In the genomic region with DNA sequence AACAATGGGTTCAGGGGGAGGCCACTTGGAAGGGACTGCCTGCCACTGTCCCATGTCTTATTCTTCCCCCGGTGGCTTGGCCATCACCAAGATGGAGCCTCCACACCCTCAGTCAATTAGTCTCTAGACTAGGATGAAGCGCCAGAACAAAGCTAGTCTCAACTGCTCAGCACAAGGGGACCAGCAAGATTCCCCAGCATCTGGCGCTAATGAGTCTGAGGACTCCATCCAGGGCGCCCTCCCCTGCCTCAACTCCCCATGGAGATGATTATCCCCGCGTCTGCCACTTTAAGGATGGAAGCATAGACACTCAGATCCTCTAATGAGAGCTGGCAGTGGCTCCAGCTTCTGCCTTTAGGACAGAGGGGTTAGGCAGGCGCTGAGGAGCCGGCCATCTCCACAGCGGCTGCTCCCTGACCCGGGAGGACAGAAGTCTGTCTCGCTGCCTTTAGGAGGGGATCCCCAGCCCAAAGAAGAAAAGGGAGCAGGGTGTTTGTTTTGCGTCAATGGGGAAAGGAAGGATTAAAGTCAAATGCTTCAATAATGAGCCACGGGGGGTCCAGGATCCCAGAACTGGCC, we compare ENCODE assay signal across 28 mouse cellular contexts.
DNase-seq lines count a peak whose midpoint lies in the region; ATAC-seq and TF ChIP-seq lines count a peak whose summit lies in the region.
"Had no signal": no experiment of that assay in that cellular context is flagged by ENCODE, and none has a peak within 500 bp of the region (broad histone marks: within the 10 kb centered on the region; RNA-seq: fewer than 3 reads in every experiment).

No protein-coding gene starts in this region.

- H3K4me1 ChIP-seq in testis, adult 2 months (ENCODE audit: control insufficient read depth, insufficient read depth, low read length), result no peaks in the 10 kb centered on the region
- peaks cover 5% of the 10 kb centered on the region; the same call in 1 of the 2 replicates for H3K4me1 ChIP-seq in midbrain, embryonic 14.5 days (ENCODE audit: control insufficient read depth, insufficient read depth, low read length)
- H3K4me1 ChIP-seq in liver, postnatal 0 days (ENCODE audit: insufficient read depth), result no peaks in the 10 kb centered on the region
- no peaks in the 10 kb centered on the region for H3K4me1 ChIP-seq in hindbrain, embryonic 12.5 days
- H3K4me1 ChIP-seq: forebrain, embryonic 15.5 days; heart, embryonic 12.5 days; lung, embryonic 15.5 days; neural tube, embryonic 13.5 days had no signal

- no peak for TF ChIP-seq EP300 in liver, postnatal 0 days (IDR thresholded peaks at IDR 0.05; ENCODE audit: low read depth)

- peak; percentile 9 for DNase-seq in embryo, embryonic 11 days
- DNase-seq in embryo, embryonic 9.5 days (ENCODE audit: extremely low spot score), result no peak
- DNase-seq in testis, postnatal 14 days (ENCODE audit: low spot score), result no peak
- peak; percentile 44 for DNase-seq in midbrain, embryonic 14.5 days
- DNase-seq in liver, postnatal 0 days, result no peak
- DNase-seq: adrenal gland, postnatal 14 days; cerebellum, adult 18-20 months; cerebellum, postnatal 25 days; heart, adult 2 months; heart, postnatal 4 days; kidney, adult 9 months; kidney, postnatal 10 days; layer of hippocampus, postnatal 36 days; left cerebral cortex, postnatal 4 days; liver; lung, postnatal 36 days; right cerebral cortex, postnatal 14 days; thymus, postnatal 14 days had no signal

- H3K36me3 ChIP-seq in testis, adult 2 months (ENCODE audit: control insufficient read depth, insufficient read depth, low read length), result no peaks in the 10 kb centered on the region
- no peaks in the 10 kb centered on the region for H3K36me3 ChIP-seq in midbrain, embryonic 14.5 days (ENCODE audit: control insufficient read depth, insufficient read depth, low read length)
- H3K36me3 ChIP-seq in liver, postnatal 0 days (replicated peaks; ENCODE audit: insufficient read depth, low read length), result no peaks in the 10 kb centered on the region
- no peaks in the 10 kb centered on the region for H3K36me3 ChIP-seq in hindbrain, embryonic 12.5 days
- H3K36me3 ChIP-seq: forebrain, embryonic 10.5 days; forebrain, embryonic 15.5 days; heart, embryonic 12.5 days; lung, embryonic 15.5 days; neural tube, embryonic 13.5 days had no signal

- no peak for TF ChIP-seq POLR2A in testis, adult 2 months (IDR thresholded peaks at IDR 0.05; ENCODE audit: control insufficient read depth, low read depth, low read length)

- H3K9me3 ChIP-seq in midbrain, embryonic 14.5 days (ENCODE audit: control insufficient read depth, low read length), result no peaks in the 10 kb centered on the region
- no peaks in the 10 kb centered on the region for H3K9me3 ChIP-seq in liver, postnatal 0 days (ENCODE audit: low read length)
- H3K9me3 ChIP-seq in hindbrain, embryonic 12.5 days (replicated peaks), result no peaks in the 10 kb centered on the region
- H3K9me3 ChIP-seq: forebrain, embryonic 10.5 days; forebrain, embryonic 15.5 days; heart, embryonic 12.5 days; lung, embryonic 15.5 days; neural tube, embryonic 13.5 days had no signal

- H3K27me3 ChIP-seq in testis, adult 2 months (ENCODE audit: control insufficient read depth, insufficient read depth, low read length), result no peaks in the 10 kb centered on the region
- H3K27me3 ChIP-seq in midbrain, embryonic 14.5 days (ENCODE audit: control insufficient read depth, insufficient read depth, low read length), result no peaks in the 10 kb centered on the region
- no peaks in the 10 kb centered on the region for H3K27me3 ChIP-seq in liver, postnatal 0 days (ENCODE audit: insufficient read depth, low read length)
- no peaks in the 10 kb centered on the region for H3K27me3 ChIP-seq in hindbrain, embryonic 12.5 days
- H3K27me3 ChIP-seq: forebrain, embryonic 15.5 days; neural tube, embryonic 13.5 days had no signal

- ATAC-seq in midbrain, embryonic 14.5 days (ENCODE audit: low FRiP score, low TSS enrichment), result no peak
- ATAC-seq in liver, postnatal 0 days, result no peak
- no peak for ATAC-seq in hindbrain, embryonic 12.5 days (ENCODE audit: low FRiP score)
- ATAC-seq: forebrain, embryonic 15.5 days; intestine, postnatal 0 days had no signal

- H3K4me3 ChIP-seq in testis, adult 2 months (ENCODE audit: control insufficient read depth, low read depth, low read length), result peak overlapping the region; percentile 67
- no peak overlapping the region for H3K4me3 ChIP-seq in midbrain, embryonic 14.5 days (replicated peaks; ENCODE audit: low read depth, low read length)
- no peak overlapping the region for H3K4me3 ChIP-seq in liver, postnatal 0 days (ENCODE audit: low read depth, low read length)
- no peak overlapping the region for H3K4me3 ChIP-seq in hindbrain, embryonic 12.5 days
- H3K4me3 ChIP-seq: forebrain, embryonic 10.5 days; forebrain, embryonic 15.5 days; heart, adult 2 months; heart, embryonic 12.5 days; lung, embryonic 15.5 days; neural tube, embryonic 13.5 days had no signal

- no peak overlapping the region for H3K9ac ChIP-seq in midbrain, embryonic 14.5 days (replicated peaks; ENCODE audit: low read length)
- H3K9ac ChIP-seq in liver, postnatal 0 days (replicated peaks), result no peak overlapping the region
- no peak overlapping the region for H3K9ac ChIP-seq in hindbrain, embryonic 12.5 days
- H3K9ac ChIP-seq: forebrain, embryonic 15.5 days; heart, embryonic 12.5 days; hindbrain, embryonic 14.5 days; liver, embryonic 14.5 days; lung, embryonic 15.5 days; neural tube, embryonic 13.5 days had no signal

- TF ChIP-seq CTCF in testis, adult 2 months (IDR thresholded peaks at IDR 0.05; ENCODE audit: control insufficient read depth, insufficient read depth, insufficient replicate concordance, low read depth, low read length), result no peak
- TF ChIP-seq CTCF in liver, postnatal 0 days (IDR thresholded peaks at IDR 0.05; ENCODE audit: low read depth), result no peak

- 2% methylated on average over 13 of the region's 13 CpGs for WGBS in midbrain, embryonic 14.5 days
- 20% methylated on average over 13 of the region's 13 CpGs for WGBS in liver, postnatal 0 days (ENCODE audit: insufficient replicate concordance)
- 11% methylated on average over 13 of the region's 13 CpGs for WGBS in hindbrain, embryonic 12.5 days

- H3K4me2 ChIP-seq in midbrain, embryonic 14.5 days (ENCODE audit: low read length), result no peak overlapping the region
- H3K4me2 ChIP-seq in liver, postnatal 0 days (ENCODE audit: low read depth, low read length), result no peak overlapping the region
- H3K4me2 ChIP-seq in hindbrain, embryonic 12.5 days (replicated peaks), result no peak overlapping the region
- H3K4me2 ChIP-seq: forebrain, embryonic 15.5 days; heart, embryonic 12.5 days; hindbrain, embryonic 14.5 days; lung, embryonic 15.5 days; neural tube, embryonic 13.5 days had no signal

- no peak overlapping the region for H3K27ac ChIP-seq in testis, adult 2 months (ENCODE audit: control insufficient read depth, insufficient read depth, low read depth, low read length)
- no peak overlapping the region for H3K27ac ChIP-seq in midbrain, embryonic 14.5 days (replicated peaks; ENCODE audit: low read depth, low read length)
- no peak overlapping the region for H3K27ac ChIP-seq in liver, postnatal 0 days (ENCODE audit: low read depth)
- no peak overlapping the region for H3K27ac ChIP-seq in hindbrain, embryonic 12.5 days
- H3K27ac ChIP-seq: forebrain, embryonic 10.5 days; forebrain, embryonic 15.5 days; heart, adult 2 months; hindbrain, embryonic 14.5 days; liver, embryonic 14.5 days; lung, embryonic 15.5 days; neural tube, embryonic 13.5 days had no signal

Comparison
In these comparisons a context has a peak if more than half of its experiments do, and no peak if none do; other contexts are left out.
1. DNase-seq: peak in embryo, embryonic 11 days (single experiment) and midbrain, embryonic 14.5 days (single experiment); none in embryo, embryonic 9.5 days (single experiment), testis, postnatal 14 days (single experiment) and liver, postnatal 0 days (single experiment).